Comparison of ENCODE assay signal across 16 mouse cellular contexts in the genomic region with DNA sequence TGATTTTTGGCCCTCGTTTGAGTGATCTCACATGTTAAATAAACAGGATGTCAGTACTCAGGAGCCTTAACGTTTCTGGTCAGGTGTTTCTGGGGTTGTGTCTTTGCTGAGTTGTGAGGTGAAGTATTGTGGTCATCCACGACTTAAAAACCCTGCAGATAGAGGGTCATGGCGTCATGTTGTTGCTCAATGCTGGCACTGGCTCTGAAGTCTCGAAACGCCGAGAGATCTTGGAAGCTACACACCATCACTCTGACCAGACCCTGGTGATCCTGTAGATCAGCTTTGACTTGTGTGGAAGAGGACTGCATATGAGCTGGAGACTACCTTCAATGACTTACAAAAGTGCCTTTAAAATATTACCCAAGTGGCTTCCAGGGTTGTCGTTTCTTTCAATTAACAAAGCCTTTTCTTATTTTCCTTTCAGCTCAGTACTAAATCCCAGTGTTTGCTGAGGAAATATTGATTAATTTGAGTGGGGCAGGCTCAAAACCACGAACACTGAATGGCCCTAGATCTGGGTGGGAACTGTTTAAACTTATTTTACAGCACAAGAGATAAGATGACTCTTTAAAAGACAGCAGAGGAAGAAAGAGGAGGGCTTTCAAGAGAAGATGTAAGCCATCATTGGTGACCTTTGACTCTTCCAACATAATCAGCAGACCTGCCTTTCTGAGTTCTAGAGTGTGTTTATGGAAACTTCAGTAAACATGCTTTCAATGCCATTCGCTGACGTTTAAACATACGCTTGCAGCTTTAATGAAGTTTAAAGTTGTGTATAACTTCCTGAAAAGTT.
DNase-seq lines count a peak whose midpoint lies in the region; ATAC-seq and TF ChIP-seq lines count a peak whose summit lies in the region.
"Had no signal": no experiment of that assay in that cellular context is flagged by ENCODE, and none has a peak within 500 bp of the region (broad histone marks: within the 10 kb centered on the region; RNA-seq: fewer than 3 reads in every experiment).

No protein-coding gene starts in this region.

- peak overlapping the region; percentile 61 for H3K27ac ChIP-seq in liver, postnatal 0 days (ENCODE audit: low read depth)
- H3K27ac ChIP-seq in liver, embryonic 11.5 days (ENCODE audit: low read depth, low read length) = no peak overlapping the region
- H3K27ac ChIP-seq in intestine, embryonic 15.5 days = peak overlapping the region; percentile 62
- peak overlapping the region; percentile 79 for H3K27ac ChIP-seq in stomach, embryonic 14.5 days (ENCODE audit: low read length)
- no peak overlapping the region for H3K27ac ChIP-seq in forebrain, embryonic 12.5 days
- no peak overlapping the region for H3K27ac ChIP-seq in forebrain, embryonic 10.5 days
- H3K27ac ChIP-seq: embryonic facial prominence, embryonic 13.5 days; forebrain, embryonic 15.5 days; hindbrain, embryonic 15.5 days; liver, embryonic 14.5 days; midbrain, embryonic 12.5 days had no signal

- H3K9me3 ChIP-seq in liver, postnatal 0 days (ENCODE audit: low read length) = no peaks in the 10 kb centered on the region
- no peaks in the 10 kb centered on the region for H3K9me3 ChIP-seq in liver, embryonic 11.5 days (ENCODE audit: control insufficient read depth, low read length)
- H3K9me3 ChIP-seq in intestine, embryonic 15.5 days = no peaks in the 10 kb centered on the region
- no peaks in the 10 kb centered on the region for H3K9me3 ChIP-seq in stomach, embryonic 14.5 days (ENCODE audit: control insufficient read depth, low read depth, low read length)
- no peaks in the 10 kb centered on the region for H3K9me3 ChIP-seq in forebrain, embryonic 12.5 days
- H3K9me3 ChIP-seq in forebrain, embryonic 10.5 days = no peaks in the 10 kb centered on the region
- H3K9me3 ChIP-seq: embryonic facial prominence, embryonic 13.5 days; forebrain, embryonic 15.5 days; hindbrain, embryonic 15.5 days; midbrain, embryonic 12.5 days had no signal

- ATAC-seq in liver, postnatal 0 days = 0 out of 2 replicates have a peak, but pooled peaks have one; percentile 38
- ATAC-seq in liver, embryonic 11.5 days (replicated peaks; ENCODE audit: low FRiP score) = no peak
- ATAC-seq in CD4-positive, CD25-positive, alpha-beta regulatory T cell, adult 4 months = peak; percentile 33
- ATAC-seq in intestine, embryonic 15.5 days = peak; percentile 87
- ATAC-seq in stomach, embryonic 14.5 days (ENCODE audit: insufficient number of reproducible peaks, insufficient read depth, low FRiP score, low read depth) = no peak; the same call in 1 of the 2 replicates
- no peak for ATAC-seq in forebrain, embryonic 12.5 days (ENCODE audit: low FRiP score)
- ATAC-seq: forebrain, embryonic 15.5 days had no signal

- no peak overlapping the region for H3K9ac ChIP-seq in liver, postnatal 0 days (replicated peaks)
- no peak overlapping the region for H3K9ac ChIP-seq in liver, embryonic 11.5 days (ENCODE audit: low read depth, low read length)
- H3K9ac ChIP-seq in intestine, embryonic 15.5 days = no peak overlapping the region
- no peak overlapping the region for H3K9ac ChIP-seq in stomach, embryonic 14.5 days (replicated peaks; ENCODE audit: low read depth, low read length)
- H3K9ac ChIP-seq in forebrain, embryonic 12.5 days = no peak overlapping the region
- H3K9ac ChIP-seq: embryonic facial prominence, embryonic 13.5 days; forebrain, embryonic 15.5 days; hindbrain, embryonic 15.5 days; liver, embryonic 14.5 days; midbrain, embryonic 12.5 days had no signal

- DNase-seq in liver, postnatal 0 days = no peak
- no peak for DNase-seq in liver, embryonic 11.5 days (ENCODE audit: low spot score)
- DNase-seq in adipocyte (ENCODE audit: low spot score) = no peak
- DNase-seq in forebrain, embryonic 10.5 days (ENCODE audit: extremely low spot score, low spot score) = no peak
- DNase-seq: cerebellum, postnatal 36 days; gastrocnemius, postnatal 14 days; kidney, postnatal 36 days had no signal

- H3K36me3 ChIP-seq in liver, postnatal 0 days (replicated peaks; ENCODE audit: insufficient read depth, low read length) = no peaks in the 10 kb centered on the region
- H3K36me3 ChIP-seq in liver, embryonic 11.5 days (ENCODE audit: control insufficient read depth, insufficient read depth, low read length) = no peaks in the 10 kb centered on the region
- H3K36me3 ChIP-seq in intestine, embryonic 15.5 days = no peaks in the 10 kb centered on the region
- H3K36me3 ChIP-seq in stomach, embryonic 14.5 days (ENCODE audit: control insufficient read depth, insufficient read depth, low read length) = no peaks in the 10 kb centered on the region
- H3K36me3 ChIP-seq in forebrain, embryonic 12.5 days (replicated peaks) = no peaks in the 10 kb centered on the region
- no peaks in the 10 kb centered on the region for H3K36me3 ChIP-seq in forebrain, embryonic 10.5 days (replicated peaks)
- H3K36me3 ChIP-seq: embryonic facial prominence, embryonic 13.5 days; forebrain, embryonic 15.5 days; hindbrain, embryonic 15.5 days; midbrain, embryonic 12.5 days had no signal

- no peaks in the 10 kb centered on the region for H3K27me3 ChIP-seq in liver, postnatal 0 days (ENCODE audit: insufficient read depth, low read length)
- H3K27me3 ChIP-seq in liver, embryonic 11.5 days (replicated peaks; ENCODE audit: control insufficient read depth, insufficient read depth, low read length) = no peaks in the 10 kb centered on the region
- H3K27me3 ChIP-seq in intestine, embryonic 15.5 days (replicated peaks) = no peaks in the 10 kb centered on the region
- H3K27me3 ChIP-seq in stomach, embryonic 14.5 days (ENCODE audit: control insufficient read depth, insufficient read depth, low read length) = no peaks in the 10 kb centered on the region
- H3K27me3 ChIP-seq in forebrain, embryonic 12.5 days = no peaks in the 10 kb centered on the region
- H3K27me3 ChIP-seq in forebrain, embryonic 10.5 days (ENCODE audit: poor library complexity, severe bottlenecking) = no peaks in the 10 kb centered on the region
- H3K27me3 ChIP-seq: embryonic facial prominence, embryonic 13.5 days; forebrain, embryonic 15.5 days; hindbrain, embryonic 15.5 days; midbrain, embryonic 12.5 days had no signal

- H3K4me1 ChIP-seq in liver, postnatal 0 days (ENCODE audit: insufficient read depth) = peaks cover 6% of the 10 kb centered on the region; the same call in 1 of the 2 replicates
- H3K4me1 ChIP-seq in liver, embryonic 11.5 days (replicated peaks; ENCODE audit: control insufficient read depth, insufficient read depth, low read length) = peaks cover 7% of the 10 kb centered on the region; the same call in 1 of the 2 replicates
- H3K4me1 ChIP-seq in intestine, embryonic 15.5 days (replicated peaks) = peaks cover 13% of the 10 kb centered on the region
- peaks cover 23% of the 10 kb centered on the region for H3K4me1 ChIP-seq in stomach, embryonic 14.5 days (ENCODE audit: control insufficient read depth, insufficient read depth, low read length)
- H3K4me1 ChIP-seq in forebrain, embryonic 12.5 days = no peaks in the 10 kb centered on the region
- peaks cover 10% of the 10 kb centered on the region for H3K4me1 ChIP-seq in forebrain, embryonic 10.5 days
- H3K4me1 ChIP-seq: forebrain, embryonic 15.5 days; hindbrain, embryonic 15.5 days; midbrain, embryonic 12.5 days had no signal

- no peak for TF ChIP-seq EP300 in liver, postnatal 0 days (IDR thresholded peaks at IDR 0.05; ENCODE audit: low read depth)

- no peak overlapping the region for H3K4me3 ChIP-seq in liver, postnatal 0 days (ENCODE audit: low read depth, low read length)
- no peak overlapping the region for H3K4me3 ChIP-seq in liver, embryonic 11.5 days (ENCODE audit: low read depth, low read length)
- no peak overlapping the region for H3K4me3 ChIP-seq in intestine, embryonic 15.5 days (replicated peaks)
- H3K4me3 ChIP-seq in stomach, embryonic 14.5 days (ENCODE audit: low read depth, low read length) = no peak overlapping the region
- H3K4me3 ChIP-seq in forebrain, embryonic 12.5 days (replicated peaks) = no peak overlapping the region
- H3K4me3 ChIP-seq in forebrain, embryonic 10.5 days = no peak overlapping the region
- H3K4me3 ChIP-seq: embryonic facial prominence, embryonic 13.5 days; forebrain, embryonic 15.5 days; hindbrain, embryonic 15.5 days; midbrain, embryonic 12.5 days had no signal

- TF ChIP-seq CTCF in liver, postnatal 0 days (IDR thresholded peaks at IDR 0.05; ENCODE audit: low read depth) = no peak

- no peak overlapping the region; the same call in 1 of the 2 replicates for H3K4me2 ChIP-seq in liver, postnatal 0 days (ENCODE audit: low read depth, low read length)
- H3K4me2 ChIP-seq in liver, embryonic 11.5 days = no peak overlapping the region
- H3K4me2 ChIP-seq in intestine, embryonic 15.5 days (replicated peaks) = peak overlapping the region; percentile 29
- H3K4me2 ChIP-seq in stomach, embryonic 14.5 days (replicated peaks; ENCODE audit: low read depth, low read length) = no peak overlapping the region
- no peak overlapping the region for H3K4me2 ChIP-seq in forebrain, embryonic 12.5 days
- H3K4me2 ChIP-seq: embryonic facial prominence, embryonic 13.5 days; forebrain, embryonic 15.5 days; hindbrain, embryonic 15.5 days; midbrain, embryonic 12.5 days had no signal

- 37% methylated on average over 12 of the region's 12 CpGs for whole genome bisulfite sequencing in liver, postnatal 0 days (ENCODE audit: insufficient replicate concordance)
- 56% methylated on average over 12 of the region's 12 CpGs for WGBS in liver, embryonic 11.5 days
- WGBS in intestine, embryonic 15.5 days = 15% methylated on average over 12 of the region's 12 CpGs
- 14% methylated on average over 12 of the region's 12 CpGs for WGBS in stomach, embryonic 14.5 days
- 86% methylated on average over 12 of the region's 12 CpGs for whole genome bisulfite sequencing in forebrain, embryonic 12.5 days
- 84% methylated on average over 12 of the region's 12 CpGs for WGBS in forebrain, embryonic 10.5 days

Comparison
In these comparisons a context has a peak if more than half of its experiments do, and no peak if none do; other contexts are left out.
1. ATAC-seq: peak in liver, postnatal 0 days (single experiment), CD4-positive, CD25-positive, alpha-beta regulatory T cell, adult 4 months (single experiment) and intestine, embryonic 15.5 days (single experiment); none in liver, embryonic 11.5 days (single experiment), stomach, embryonic 14.5 days (single experiment) and forebrain, embryonic 12.5 days (single experiment).
2. H3K27ac ChIP-seq: peak in liver, postnatal 0 days (single experiment), intestine, embryonic 15.5 days (single experiment) and stomach, embryonic 14.5 days (single experiment); none in liver, embryonic 11.5 days (single experiment), forebrain, embryonic 12.5 days (single experiment) and forebrain, embryonic 10.5 days (single experiment).